Mouse (Mus musculus) liver, adult 2 months (tissue): ENCODE results near the gene Caly.

ENCODE experiments used
- CTCF ChIP-seq: fragments of 200-500 bp; IDR thresholded peaks from 2 replicates; pipeline ENCODE4 v1.5.1; 2011; ENCODE audit warnings: low read depth, low read length, control low read depth
- POLR2A ChIP-seq: fragments of 200-500 bp; IDR thresholded peaks from 2 replicates; pipeline ENCODE4 v1.6.1; 2011; ENCODE audit warnings: low read length, control low read depth; ENCODE audit not compliant: insufficient read depth; ENCODE audit errors: extremely low read depth

DNA sequence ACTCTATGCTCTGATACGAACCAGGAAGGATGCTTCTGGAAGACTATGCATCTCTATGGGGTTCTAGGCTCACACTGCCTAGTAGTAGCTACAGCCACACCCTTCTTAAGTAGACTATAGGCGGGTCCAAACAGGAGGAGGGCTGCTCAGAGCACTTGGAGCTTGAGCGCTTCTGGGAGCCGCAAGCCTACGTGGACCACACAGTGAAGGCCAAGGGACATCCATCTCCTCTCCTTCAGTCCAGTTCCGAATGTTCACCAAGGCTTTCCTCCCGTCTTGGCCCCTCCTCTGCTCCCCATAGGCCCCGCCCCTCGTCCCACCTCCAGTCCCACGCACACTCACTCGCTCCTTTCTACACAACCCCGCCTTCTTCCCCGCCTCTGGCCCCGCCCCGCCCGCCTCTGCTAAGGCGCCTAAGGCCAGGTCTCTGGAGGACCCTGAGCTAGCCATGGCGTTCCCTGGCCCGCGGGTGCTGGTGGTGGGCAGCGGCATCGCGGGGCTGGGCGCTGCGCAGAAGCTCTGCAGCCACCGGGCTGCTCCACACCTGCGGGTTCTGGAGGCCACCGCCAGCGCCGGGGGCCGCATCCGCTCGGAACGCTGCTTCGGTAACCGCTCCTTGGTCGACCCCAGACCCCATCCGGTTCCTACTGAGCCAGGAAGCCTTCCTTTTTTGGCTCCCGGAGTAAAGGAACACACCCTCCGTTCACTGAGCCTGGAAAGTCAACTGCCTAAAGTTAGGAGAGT lies 43.1 kb upstream of the Caly start:
- no peak for TF ChIP-seq CTCF
- 0 out of 2 replicates have a peak, but pooled peaks have one; percentile 22 for TF ChIP-seq POLR2A
